Mouse (Mus musculus): ENCODE data around the gene Nxpe3. TPM values are rescaled to one million over a fixed set of nuclear protein-coding genes. Genes with fewer than 3 reads are reported as not detected.

Gene Nxpe3
- total and polyA plus RNA-seq, 3 experiments = 2.7 to 4.3 TPM; not detected in 1

DNA sequence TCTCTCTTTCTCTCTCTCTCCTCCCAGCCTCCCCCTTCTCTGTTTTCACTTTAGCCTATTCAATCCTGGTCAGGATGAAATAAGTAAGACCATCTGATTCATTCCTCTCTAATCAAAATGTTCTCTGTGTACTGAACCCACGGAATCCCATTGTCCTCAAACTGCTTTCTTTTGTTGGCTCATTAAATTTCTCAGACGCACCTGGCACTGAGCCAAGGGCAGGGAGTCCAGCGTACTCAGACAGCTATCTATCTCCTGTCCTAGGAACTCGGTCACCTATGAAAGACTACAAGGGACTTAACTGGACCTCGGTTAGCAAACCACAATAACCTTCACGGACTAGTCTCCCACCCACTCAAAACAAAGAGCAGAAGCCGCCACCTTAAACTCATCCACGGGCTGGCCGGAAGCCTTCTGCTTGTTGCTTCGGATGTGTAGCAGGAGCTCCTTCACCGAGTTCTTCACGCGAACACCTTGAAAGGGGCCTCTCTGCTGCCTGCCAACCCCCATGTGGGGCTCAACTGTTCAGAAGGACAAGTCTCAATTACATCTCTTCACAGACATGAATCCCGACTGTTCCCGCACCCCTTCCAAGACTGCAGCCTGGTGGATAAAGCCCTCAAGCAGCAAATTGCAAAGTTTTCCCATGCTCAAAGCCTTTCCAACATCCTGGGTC is 75.8 kb downstream of the Nxpe3 start:
- no peak overlapping the region for H3K4me3 ChIP-seq (ENCODE audit: control insufficient read depth in 1 of 2, insufficient read depth in 1 of 2, low read depth in 2 of 2, low read length in 2 of 2)
- H3K27ac ChIP-seq (ENCODE audit: control insufficient read depth, low read depth, low read length) = no peak overlapping the region
- H3K9ac ChIP-seq (ENCODE audit: control insufficient read depth, low read depth, low read length, poor library complexity, severe bottlenecking) = no peak overlapping the region
- DNase-seq (ENCODE audit: low read depth, low spot score) = no peak
- no peaks in the 10 kb centered on the region for H3K9me3 ChIP-seq (replicated peaks; ENCODE audit: insufficient read depth, low read length)
- H3K4me1 ChIP-seq (ENCODE audit: control insufficient read depth in 1 of 2, insufficient read depth in 2 of 2, low read length in 2 of 2) = peaks cover 2 to 11% of the 10 kb centered on the region in 2 experiments
- no peaks in the 10 kb centered on the region for H3K27me3 ChIP-seq (ENCODE audit: control insufficient read depth in 1 of 2, insufficient read depth in 2 of 2, low read length in 2 of 2)
- TF ChIP-seq RCOR1 (IDR thresholded peaks at IDR 0.05; ENCODE audit: low read depth, low read length) (no peak), POLR2AphosphoS2 (IDR thresholded peaks at IDR 0.05; ENCODE audit: low read length) (no peak), EP300 (IDR thresholded peaks at IDR 0.05; ENCODE audit: low read depth in 1 of 2, low read length in 2 of 2) (no peak), CHD1 (IDR thresholded peaks at IDR 0.05; ENCODE audit: low read depth, low read length) (no peak), JUND (IDR thresholded peaks at IDR 0.05; ENCODE audit: low read depth, low read length) (no peak), UBTF (IDR thresholded peaks at IDR 0.05; ENCODE audit: borderline replicate concordance, insufficient read depth, low read depth, low read length) (no peak), ZMIZ1 (IDR thresholded peaks at IDR 0.05; ENCODE audit: low read depth, low read length) (no peak), KAT2A (conservative IDR thresholded peaks at IDR 0.05; ENCODE audit: low read depth, low read length) (no peak), SMC3 (IDR thresholded peaks at IDR 0.05; ENCODE audit: low read depth, low read length) (no peak), ZC3H11A (IDR thresholded peaks at IDR 0.05; ENCODE audit: low read depth, low read length) (no peak), ZKSCAN1 (IDR thresholded peaks at IDR 0.05; ENCODE audit: low read depth, low read length) (no peak), ETS1 (IDR thresholded peaks at IDR 0.05; ENCODE audit: low read depth, low read length) (no peak)
- peaks cover 9% of the 10 kb centered on the region for H3K79me2 ChIP-seq (ENCODE audit: control insufficient read depth, insufficient read depth, low read length, poor library complexity)
- peaks cover 4 to 12% of the 10 kb centered on the region in 2 experiments; a peak in 3 of 4 replicates for H3K36me3 ChIP-seq (ENCODE audit: control insufficient read depth in 1 of 2, insufficient read depth in 2 of 2, low read length in 2 of 2)

DNA sequence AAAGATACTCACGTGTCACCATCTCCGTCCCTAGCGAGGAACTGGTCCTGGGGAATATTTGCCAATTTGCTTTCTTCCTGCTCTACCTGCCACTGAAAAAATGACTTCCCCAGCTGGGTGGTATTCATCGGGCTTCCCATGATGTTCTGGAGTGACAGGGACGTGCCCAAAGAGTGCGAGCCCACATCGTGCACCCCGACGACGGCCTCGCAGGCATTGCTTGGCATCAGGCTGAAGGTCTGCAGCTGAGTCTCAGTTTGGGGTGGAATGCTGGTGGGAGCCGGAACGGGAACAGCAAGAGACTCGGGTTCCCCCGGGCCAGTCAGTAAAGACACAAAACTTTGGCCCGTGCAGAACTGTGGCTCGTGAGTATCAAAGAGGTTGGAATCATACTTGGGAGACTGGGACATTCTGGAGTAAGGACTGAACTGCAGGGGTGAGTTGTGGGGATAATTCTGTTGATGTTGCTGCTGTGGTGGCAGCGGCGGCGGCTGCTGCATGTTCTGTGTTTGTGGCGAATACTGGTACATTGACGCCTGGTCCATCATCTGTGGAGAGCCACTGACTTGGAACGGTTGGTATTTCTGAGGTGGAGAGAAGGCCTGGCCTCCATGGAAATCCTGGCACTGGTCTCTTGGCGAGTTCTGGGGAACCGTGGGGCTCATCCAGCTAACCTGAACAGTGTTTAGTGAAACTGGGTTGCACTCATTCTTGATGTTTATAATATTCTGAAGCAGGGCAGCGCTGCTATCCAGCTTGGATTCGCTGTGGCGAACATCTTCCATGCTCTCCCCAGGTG is 77.2 kb downstream of the Nxpe3 start:
- Histone ChIP-seq H3K4me3 (ENCODE audit: control insufficient read depth in 1 of 2, insufficient read depth in 1 of 2, low read depth in 2 of 2, low read length in 2 of 2) (no peak overlapping the region), H3K36me3 (ENCODE audit: control insufficient read depth in 1 of 2, insufficient read depth in 2 of 2, low read length in 2 of 2) (peaks cover 4 to 12% of the 10 kb centered on the region in 2 experiments; a peak in 3 of 4 replicates), H3K27me3 (ENCODE audit: control insufficient read depth in 1 of 2, insufficient read depth in 2 of 2, low read length in 2 of 2) (no peaks in the 10 kb centered on the region), H3K9me3 (replicated peaks; ENCODE audit: insufficient read depth, low read length) (no peaks in the 10 kb centered on the region), H3K79me2 (ENCODE audit: control insufficient read depth, insufficient read depth, low read length, poor library complexity) (peaks cover 9% of the 10 kb centered on the region), H3K4me1 (ENCODE audit: control insufficient read depth in 1 of 2, insufficient read depth in 2 of 2, low read length in 2 of 2) (peaks cover 2 to 8% of the 10 kb centered on the region in 2 experiments), H3K27ac (ENCODE audit: control insufficient read depth, low read depth, low read length) (no peak overlapping the region), H3K9ac (ENCODE audit: control insufficient read depth, low read depth, low read length, poor library complexity, severe bottlenecking) (no peak overlapping the region)
- TF ChIP-seq ELF1 (IDR thresholded peaks at IDR 0.05; ENCODE audit: low read depth, low read length) = no peak
- no peak for TF ChIP-seq MAZ (IDR thresholded peaks at IDR 0.05; ENCODE audit: low read depth, low read length)
- no peak for TF ChIP-seq ZMIZ1 (IDR thresholded peaks at IDR 0.05; ENCODE audit: low read depth, low read length)
- TF ChIP-seq ZNF384 (IDR thresholded peaks at IDR 0.05; ENCODE audit: low read depth, low read length) = no peak
- TF ChIP-seq POLR2AphosphoS5 (IDR thresholded peaks at IDR 0.05; ENCODE audit: borderline replicate concordance, low read depth, low read length) = no peak
- no peak for TF ChIP-seq RCOR1 (IDR thresholded peaks at IDR 0.05; ENCODE audit: low read depth, low read length)
- no peak for TF ChIP-seq TBP (IDR thresholded peaks at IDR 0.05; ENCODE audit: low read depth, low read length)
- TF ChIP-seq E2F4 (IDR thresholded peaks at IDR 0.05; ENCODE audit: borderline replicate concordance, low read depth, low read length) = no peak
- no peak for TF ChIP-seq MAFK (IDR thresholded peaks at IDR 0.05; ENCODE audit: borderline replicate concordance, low read depth, low read length)
- no peak for TF ChIP-seq SIN3A (IDR thresholded peaks at IDR 0.05; ENCODE audit: low read length)
- no peak for TF ChIP-seq GATA1 (IDR thresholded peaks at IDR 0.05; ENCODE audit: low read depth, low read length)
- TF ChIP-seq CHD2 (IDR thresholded peaks at IDR 0.05; ENCODE audit: low read length) = no peak
- no peak for TF ChIP-seq UBTF (IDR thresholded peaks at IDR 0.05; ENCODE audit: borderline replicate concordance, insufficient read depth, low read depth, low read length)
- no peak for TF ChIP-seq TCF12 (IDR thresholded peaks at IDR 0.05; ENCODE audit: low read depth, low read length)
- no peak for TF ChIP-seq CHD1 (IDR thresholded peaks at IDR 0.05; ENCODE audit: low read depth, low read length)
- TF ChIP-seq RAD21 (IDR thresholded peaks at IDR 0.05; ENCODE audit: low read depth, low read length) = no peak
- no peak for DNase-seq (ENCODE audit: low read depth, low spot score)
